ENCODE assay signal across 33 mouse cellular contexts in genomic region chr19:43770584-43770983, GRCm38 (mm10). TPM values are rescaled to one million over a fixed set of nuclear protein-coding genes. Genes with fewer than 3 reads are reported as not detected.
"Had no signal": no experiment of that assay in that cellular context is flagged by ENCODE, and none has a peak within 500 bp of the region (broad histone marks: within the 10 kb centered on the region; RNA-seq: fewer than 3 reads in every experiment).

No protein-coding gene starts in this region.

- H3K27me3 ChIP-seq: heart, embryonic 13.5 days; heart, embryonic 15.5 days; hindbrain, embryonic 12.5 days; hindbrain, embryonic 13.5 days; hindbrain, embryonic 15.5 days; intestine, embryonic 15.5 days; kidney, embryonic 15.5 days had no signal

- H3K4me3 ChIP-seq: heart, embryonic 13.5 days; heart, embryonic 15.5 days; hindbrain, embryonic 10.5 days; hindbrain, embryonic 12.5 days; hindbrain, embryonic 13.5 days; hindbrain, embryonic 15.5 days; intestine, embryonic 15.5 days; kidney, embryonic 15.5 days; layer of hippocampus, adult 2 months; left cerebral cortex, adult 2 months had no signal

- H3K4me1 ChIP-seq: heart, embryonic 15.5 days; hindbrain, embryonic 12.5 days; hindbrain, embryonic 13.5 days; hindbrain, embryonic 15.5 days had no signal

- H3K36me3 ChIP-seq: hindbrain, embryonic 10.5 days; hindbrain, embryonic 12.5 days; hindbrain, embryonic 15.5 days; intestine, embryonic 15.5 days had no signal

- H3K27ac ChIP-seq: heart, embryonic 13.5 days; heart, embryonic 15.5 days; hindbrain, embryonic 10.5 days; hindbrain, embryonic 12.5 days; hindbrain, embryonic 13.5 days; hindbrain, embryonic 14.5 days; hindbrain, embryonic 15.5 days; hindbrain, postnatal 0 days; intestine, embryonic 15.5 days; kidney, embryonic 15.5 days; kidney, postnatal 0 days; layer of hippocampus, adult 2 months; left cerebral cortex, adult 2 months had no signal

- H3K9ac ChIP-seq: heart, embryonic 13.5 days; heart, embryonic 15.5 days; hindbrain, embryonic 12.5 days; hindbrain, embryonic 13.5 days; hindbrain, embryonic 14.5 days; hindbrain, embryonic 15.5 days; intestine, embryonic 15.5 days; kidney, embryonic 15.5 days had no signal

- H3K9me3 ChIP-seq: heart, embryonic 13.5 days; heart, embryonic 15.5 days; hindbrain, embryonic 10.5 days; hindbrain, embryonic 12.5 days; hindbrain, embryonic 13.5 days; hindbrain, embryonic 15.5 days; intestine, embryonic 15.5 days; kidney, embryonic 15.5 days had no signal

- DNase-seq: heart, postnatal 10 days; heart, postnatal 14 days; heart, postnatal 36 days; heart, postnatal 4 days; kidney, adult 11 months; kidney, adult 18-20 months; kidney, adult 2 months; kidney, adult 8-10 months; kidney, adult 9 months; kidney, postnatal 10 days; kidney, postnatal 14 days; kidney, postnatal 25 days; kidney, postnatal 36 days; kidney, postnatal 4 days; layer of hippocampus, adult 9-11 months; layer of hippocampus, postnatal 36 days had no signal

RNA-seq across cellular contexts. Expression of gene Abcc2, which starts 11.4 kb away (rescaled TPM):
- total RNA-seq: heart, postnatal 10 days; heart, postnatal 14 days; heart, postnatal 25 days; heart, postnatal 36 days; heart, postnatal 4 days; hematopoietic stem cell, adult 5-6 weeks; layer of hippocampus, adult 2 months; layer of hippocampus, postnatal 36 days had no signal
- polyA plus RNA-seq: heart, embryonic 13.5 days; heart, postnatal 0 days; hindbrain, embryonic 10.5 days; hindbrain, embryonic 12.5 days; inflammation-experienced regulatory T-cells, adult 6 months had no signal
